ENCODE assay signal across 8 mouse cellular contexts in the genomic region with DNA sequence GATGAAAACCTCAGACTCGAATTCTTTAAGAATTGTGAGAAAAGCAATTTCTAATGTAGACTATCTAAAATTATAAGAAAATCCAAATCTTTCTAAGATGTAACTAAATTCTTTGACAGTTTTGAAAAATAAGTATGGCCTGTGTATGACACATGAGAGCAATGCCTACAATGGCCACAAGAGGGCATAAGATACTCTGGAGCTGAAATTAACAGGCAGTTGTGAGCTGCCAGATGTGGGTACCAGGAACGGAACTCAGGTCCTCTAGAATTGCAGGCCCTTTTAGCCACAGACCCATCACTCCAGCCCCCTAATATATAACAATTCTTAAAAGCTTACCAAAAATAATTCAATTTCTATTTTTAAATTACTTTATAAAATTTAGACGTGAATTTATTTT. TPM values are rescaled to one million over a fixed set of nuclear protein-coding genes. Genes with fewer than 3 reads are reported as not detected.
DNase-seq lines count a peak whose midpoint lies in the region; ATAC-seq and TF ChIP-seq lines count a peak whose summit lies in the region.

No protein-coding gene starts in this region.

- no peak overlapping the region for H3K4me3 ChIP-seq in intestine, postnatal 0 days (ENCODE audit: low read depth, low read length)
- no peak overlapping the region for H3K4me3 ChIP-seq in intestine, embryonic 16.5 days (ENCODE audit: low read length)
- no peak overlapping the region for H3K4me3 ChIP-seq in hindbrain, embryonic 14.5 days (replicated peaks; ENCODE audit: low read length)

- H3K27ac ChIP-seq in intestine, postnatal 0 days (ENCODE audit: low read depth, low read length): no peak overlapping the region
- H3K27ac ChIP-seq in intestine, embryonic 16.5 days (ENCODE audit: low read length): no peak overlapping the region
- H3K27ac ChIP-seq in hindbrain, embryonic 14.5 days: no peak overlapping the region

- no peak overlapping the region for H3K9ac ChIP-seq in intestine, postnatal 0 days (ENCODE audit: low read depth, low read length)
- no peak overlapping the region for H3K9ac ChIP-seq in intestine, embryonic 16.5 days (ENCODE audit: low read depth, low read length)
- H3K9ac ChIP-seq in hindbrain, embryonic 14.5 days: no peak overlapping the region

- no peaks in the 10 kb centered on the region for H3K27me3 ChIP-seq in intestine, postnatal 0 days (replicated peaks; ENCODE audit: control insufficient read depth, insufficient read depth, low read length)
- H3K27me3 ChIP-seq in intestine, embryonic 16.5 days (replicated peaks; ENCODE audit: control insufficient read depth, insufficient read depth, low read length): no peaks in the 10 kb centered on the region
- H3K27me3 ChIP-seq in hindbrain, embryonic 14.5 days (ENCODE audit: control insufficient read depth, insufficient read depth, low read length): no peaks in the 10 kb centered on the region; the same call in 1 of the 2 replicates

- 88% methylated on average over 3 of the region's 3 CpGs for WGBS in intestine, postnatal 0 days
- 91% methylated on average over 3 of the region's 3 CpGs for WGBS in intestine, embryonic 16.5 days
- 88% methylated on average over 3 of the region's 3 CpGs for WGBS in hindbrain, embryonic 14.5 days

- H3K9me3 ChIP-seq in intestine, postnatal 0 days (ENCODE audit: control insufficient read depth): no peaks in the 10 kb centered on the region
- H3K9me3 ChIP-seq in intestine, embryonic 16.5 days (ENCODE audit: control insufficient read depth, low read length): no peaks in the 10 kb centered on the region
- no peaks in the 10 kb centered on the region for H3K9me3 ChIP-seq in hindbrain, embryonic 14.5 days (ENCODE audit: control insufficient read depth, low read length)

- no peak overlapping the region for H3K4me2 ChIP-seq in intestine, postnatal 0 days (replicated peaks; ENCODE audit: low read depth)
- no peak overlapping the region for H3K4me2 ChIP-seq in intestine, embryonic 16.5 days (ENCODE audit: low read depth, low read length)
- H3K4me2 ChIP-seq in hindbrain, embryonic 14.5 days (replicated peaks): no peak overlapping the region

- no peaks in the 10 kb centered on the region for H3K4me1 ChIP-seq in intestine, postnatal 0 days (replicated peaks; ENCODE audit: control insufficient read depth, insufficient read depth, low read length)
- no peaks in the 10 kb centered on the region for H3K4me1 ChIP-seq in intestine, embryonic 16.5 days (ENCODE audit: control insufficient read depth, insufficient read depth, low read length)
- no peaks in the 10 kb centered on the region; the same call in 1 of the 2 replicates for H3K4me1 ChIP-seq in hindbrain, embryonic 14.5 days (replicated peaks; ENCODE audit: control insufficient read depth, insufficient read depth, low read length)

- no peaks in the 10 kb centered on the region for H3K36me3 ChIP-seq in intestine, postnatal 0 days (ENCODE audit: control insufficient read depth, insufficient read depth)
- H3K36me3 ChIP-seq in intestine, embryonic 16.5 days (ENCODE audit: control insufficient read depth, insufficient read depth, low read length): no peaks in the 10 kb centered on the region
- no peaks in the 10 kb centered on the region for H3K36me3 ChIP-seq in hindbrain, embryonic 14.5 days (replicated peaks; ENCODE audit: control insufficient read depth, insufficient read depth)

- TF ChIP-seq CTCF in intestine, postnatal 0 days (IDR thresholded peaks at IDR 0.05; ENCODE audit: low read depth): peak; percentile 73

- DNase-seq in CD4-positive helper T cell, adult 2 months (ENCODE audit: low read depth, low spot score): peak; percentile 65
- DNase-seq in MEL-GATA-1-ER (ENCODE audit: extremely low read depth, low read depth): peak; percentile 27
- DNase-seq in naive thymus-derived CD4-positive, alpha-beta T cell, adult 2 months (ENCODE audit: low read depth): peak; percentile 80
- DNase-seq in hindbrain, embryonic 14.5 days (ENCODE audit: low spot score): no peak
- no peak for DNase-seq in right cerebral cortex, postnatal 36 days (ENCODE audit: low spot score in 2 of 2)

- ATAC-seq in intestine, postnatal 0 days: no peak
- no peak for ATAC-seq in intestine, embryonic 16.5 days
- peak; percentile 66 for ATAC-seq in granulocyte monocyte progenitor cell, adult 5-6 weeks (replicated peaks; ENCODE audit: poor library complexity, severe bottlenecking)
- ATAC-seq in hindbrain, embryonic 14.5 days (ENCODE audit: low FRiP score): no peak

RNA-seq across cellular contexts. Expression of a gene that starts 57.6 kb away (rescaled TPM):
- 14.6 and 17.8 TPM in 2 replicates for polyA plus RNA-seq in intestine, postnatal 0 days (2015; fragmentation: Nextera tagmentation; extraction: Ambion mirVana)
- polyA plus RNA-seq in intestine, embryonic 16.5 days (2015; fragmentation: Nextera tagmentation; extraction: Ambion mirVana): 28.8 and 30.7 TPM in 2 replicates
- 22.8 and 29.6 TPM in 2 replicates for total RNA-seq in granulocyte monocyte progenitor cell, adult 5-6 weeks (2014; fragmentation: Nextera tagmentation)
- 30.9 and 33.7 TPM in 2 replicates for total RNA-seq in granulocyte monocyte progenitor cell, adult 5-6 weeks (2017)
- 13.9 and 17.4 TPM in 2 replicates for polyA plus RNA-seq in hindbrain, embryonic 14.5 days (2014; fragmentation: Nextera tagmentation; extraction: Ambion mirVana)

Comparison
In these comparisons a context has a peak if more than half of its experiments do, and no peak if none do; other contexts are left out.
1. DNase-seq: peak in CD4-positive helper T cell, adult 2 months (single experiment), MEL-GATA-1-ER (single experiment) and naive thymus-derived CD4-positive, alpha-beta T cell, adult 2 months (single experiment); none in hindbrain, embryonic 14.5 days (single experiment) and right cerebral cortex, postnatal 36 days (0 of 2).